Mouse (Mus musculus) cortical plate, adult 2 months (tissue): Measurements from ENCODE around the gene Mcts1.

Source experiments
- CTCF ChIP-seq: fragments of 200-500 bp; IDR thresholded peaks from 2 replicates; pipeline ENCODE4 v1.5.1; 2011; ENCODE audit warnings: mild to moderate bottlenecking, control low read depth, low read length; ENCODE audit not compliant: insufficient read depth; ENCODE audit errors: extremely low read depth
- POLR2A ChIP-seq: fragments of 200-500 bp; IDR thresholded peaks from 2 replicates; pipeline ENCODE4 v1.6.1; 2011; ENCODE audit warnings: mild to moderate bottlenecking, low read length, control low read depth; ENCODE audit not compliant: insufficient read depth; ENCODE audit errors: extremely low read depth

DNA sequence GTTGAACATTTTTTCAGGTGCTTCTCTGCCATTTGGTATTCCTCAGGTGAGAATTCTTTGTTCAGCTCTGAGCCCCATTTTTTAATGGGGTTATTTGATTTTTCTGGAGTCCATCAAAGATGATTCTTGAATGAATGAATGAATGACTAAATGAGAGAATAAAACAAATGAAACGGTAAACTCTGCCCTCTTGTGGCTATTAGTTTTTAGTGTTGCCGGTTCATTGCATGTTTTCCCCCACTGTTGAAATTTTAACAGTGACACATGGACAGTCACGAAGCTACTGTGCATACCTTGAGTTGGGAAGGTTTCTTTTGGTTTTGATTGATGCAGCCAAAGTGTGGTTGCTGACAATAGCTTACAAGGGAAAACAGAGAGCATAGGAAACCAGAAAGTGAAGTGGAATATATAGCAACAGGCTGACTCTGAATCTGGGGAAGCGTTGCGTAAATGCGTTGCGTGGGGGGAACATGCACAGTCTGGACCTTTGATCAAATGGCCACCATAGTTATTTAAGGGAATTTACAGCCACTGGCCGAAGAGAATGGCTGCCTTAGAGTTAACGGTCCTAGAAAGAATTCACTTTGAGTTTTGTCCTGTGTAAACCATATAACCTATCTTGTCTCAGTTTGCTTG lies 50.1 kb downstream of the Mcts1 start:
- TF ChIP-seq CTCF, result no peak
- no peak for TF ChIP-seq POLR2A
